Mouse (Mus musculus): Measurements from ENCODE around the gene Slc25a13.

GRCm38 (mm10) chr6:6134935-6135334, 82.0 kb downstream of the Slc25a13 start:
- TF ChIP-seq TAL1 (IDR thresholded peaks at IDR 0.05; ENCODE audit: low read length) (no peak), GATA1 (IDR thresholded peaks at IDR 0.05; ENCODE audit: low read length) (no peak)

Data from erythroblast, embryonic 14.5 days (primary cell).